Mouse (Mus musculus) bone marrow macrophage, adult 2 months (primary cell): ENCODE measurements around the gene Kcnq5. TPM values are rescaled to one million over a fixed set of nuclear protein-coding genes. Genes with fewer than 3 reads are reported as not detected.

Experiments used
- H3K27ac ChIP-seq: 2 replicates; pipeline ENCODE4 v1.5.1; 2012; ENCODE audit warnings: low read depth, low read length; ENCODE audit not compliant: insufficient read depth
- H3K4me1 ChIP-seq: 2 replicates; pipeline ENCODE4 v1.6.1; 2012; ENCODE audit warnings: low read length; ENCODE audit not compliant: control insufficient read depth, insufficient read depth
- H3K4me3 ChIP-seq: 2 replicates; pipeline ENCODE4 v1.5.1; 2012; ENCODE audit warnings: mild to moderate bottlenecking, low read length, moderate library complexity; ENCODE audit not compliant: insufficient read depth
- CTCF ChIP-seq: IDR thresholded peaks from 2 replicates; pipeline ENCODE4 v1.5.1; 2012; ENCODE audit warnings: low read depth, mild to moderate bottlenecking, low read length, moderate library complexity
- POLR2A ChIP-seq: IDR thresholded peaks from 2 replicates; pipeline ENCODE4 v1.6.1; 2012; ENCODE audit warnings: mild to moderate bottlenecking, low read depth, low read length, borderline replicate concordance
- polyA plus RNA-seq: library from polyadenylated mRNA; stranded (reverse); fragments of >200 nt; gene quantifications from 2 replicates; pipeline ENCODE4 v1.2.4, GENCODE M21; 2012; ENCODE audit not compliant: missing spikeins, insufficient read depth, insufficient read length

Gene Kcnq5
- polyA plus RNA-seq, 1 experiment, result not detected

- no peak overlapping the region for H3K27ac ChIP-seq
- TF ChIP-seq POLR2A, result no peak
- TF ChIP-seq CTCF, result no peak
- no peaks in the 10 kb centered on the region for H3K4me1 ChIP-seq
- H3K4me3 ChIP-seq, result no peak overlapping the region
These were observed 525.0 kb downstream of the Kcnq5 start for GRCm38 (mm10) chr1:21436753-21437152.

GRCm38 (mm10) chr1:21434853-21435252, 526.9 kb downstream of the Kcnq5 start:
- TF ChIP-seq POLR2A (no peak), CTCF (no peak)

GRCm38 (mm10) chr1:21431666-21432065, 530.1 kb downstream of the Kcnq5 start:
- H3K27ac ChIP-seq, result no peak overlapping the region
- H3K4me1 ChIP-seq, result no peaks in the 10 kb centered on the region
- TF ChIP-seq POLR2A (no peak), CTCF (no peak)
- H3K4me3 ChIP-seq, result no peak overlapping the region

More at GRCm38 (mm10) chr1:21434853-21435252, 526.9 kb downstream of the Kcnq5 start:
- Histone ChIP-seq H3K27ac (no peak overlapping the region), H3K4me1 (no peaks in the 10 kb centered on the region), H3K4me3 (no peak overlapping the region)

- Histone ChIP-seq H3K27ac (no peak overlapping the region), H3K4me1 (no peaks in the 10 kb centered on the region), H3K4me3 (no peak overlapping the region)
- no peak for TF ChIP-seq POLR2A
- TF ChIP-seq CTCF, result no peak
These were observed 533.7 kb downstream of the Kcnq5 start for GRCm38 (mm10) chr1:21428079-21428478.

GRCm38 (mm10) chr1:21425654-21426053, 536.1 kb downstream of the Kcnq5 start:
- no peak for TF ChIP-seq CTCF
- TF ChIP-seq POLR2A, result no peak
- Histone ChIP-seq H3K4me1 (no peaks in the 10 kb centered on the region), H3K4me3 (no peak overlapping the region), H3K27ac (no peak overlapping the region)

- no peak overlapping the region for H3K27ac ChIP-seq
- no peaks in the 10 kb centered on the region for H3K4me1 ChIP-seq
- TF ChIP-seq CTCF (no peak), POLR2A (no peak)
- no peak overlapping the region for H3K4me3 ChIP-seq
These were observed 542.4 kb downstream of the Kcnq5 start for GRCm38 (mm10) chr1:21419370-21419769.

- no peak overlapping the region for H3K4me3 ChIP-seq
- TF ChIP-seq CTCF, result no peak
- TF ChIP-seq POLR2A, result no peak
These were observed 549.6 kb downstream of the Kcnq5 start for GRCm38 (mm10) chr1:21412197-21412555.

GRCm38 (mm10) chr1:21411331-21412196, 550.2 kb downstream of the Kcnq5 start:
- no peak overlapping the region for H3K27ac ChIP-seq
- no peaks in the 10 kb centered on the region for H3K4me1 ChIP-seq
- TF ChIP-seq POLR2A, result no peak
- TF ChIP-seq CTCF, result no peak
- no peak overlapping the region for H3K4me3 ChIP-seq

More at GRCm38 (mm10) chr1:21412197-21412555, 549.6 kb downstream of the Kcnq5 start:
- H3K4me1 ChIP-seq, result no peaks in the 10 kb centered on the region
- no peak overlapping the region for H3K27ac ChIP-seq

- no peaks in the 10 kb centered on the region for H3K4me1 ChIP-seq
- no peak overlapping the region for H3K4me3 ChIP-seq
- no peak overlapping the region for H3K27ac ChIP-seq
- no peak for TF ChIP-seq POLR2A
- TF ChIP-seq CTCF, result no peak
These were observed 554.5 kb downstream of the Kcnq5 start for GRCm38 (mm10) chr1:21407266-21407665.

- H3K27ac ChIP-seq, result no peak overlapping the region
- no peak overlapping the region for H3K4me3 ChIP-seq
- TF ChIP-seq POLR2A (no peak), CTCF (no peak)
- no peaks in the 10 kb centered on the region for H3K4me1 ChIP-seq
These were observed 558.9 kb downstream of the Kcnq5 start for GRCm38 (mm10) chr1:21402804-21403203.
